Comparison of ENCODE assay signal across 17 mouse cellular contexts in the genomic region with DNA sequence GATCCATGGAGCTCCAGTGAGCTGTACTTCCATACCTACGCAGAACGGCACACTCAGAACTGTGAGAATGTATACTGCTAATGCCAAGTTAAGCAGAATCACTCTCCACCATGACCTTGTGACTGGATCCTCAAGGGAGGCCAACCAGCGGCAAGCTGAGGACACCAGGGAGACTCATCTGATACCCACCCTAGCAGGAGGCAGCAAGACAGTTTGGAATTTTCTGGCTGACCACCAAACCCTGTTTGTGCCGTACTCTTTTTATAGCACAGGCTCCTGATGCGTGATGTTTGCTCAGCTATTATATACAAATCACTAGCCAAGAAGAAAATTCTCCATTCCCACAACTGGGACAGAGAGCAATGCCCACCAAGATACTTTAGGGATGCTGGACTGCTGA. TPM values are rescaled to one million over a fixed set of nuclear protein-coding genes. Genes with fewer than 3 reads are reported as not detected.
DNase-seq lines count a peak whose midpoint lies in the region; ATAC-seq lines count a peak whose summit lies in the region.
"Had no signal": no experiment of that assay in that cellular context is flagged by ENCODE, and none has a peak within 500 bp of the region (broad histone marks: within the 10 kb centered on the region; RNA-seq: fewer than 3 reads in every experiment).

No protein-coding gene starts in this region.

- no peaks in the 10 kb centered on the region for H3K27me3 ChIP-seq in heart, embryonic 10.5 days (ENCODE audit: insufficient read depth, poor library complexity, severe bottlenecking)
- H3K27me3 ChIP-seq in midbrain, embryonic 15.5 days (replicated peaks), result no peaks in the 10 kb centered on the region
- H3K27me3 ChIP-seq: embryonic facial prominence, embryonic 12.5 days; kidney, embryonic 15.5 days; stomach, embryonic 15.5 days had no signal

- H3K36me3 ChIP-seq in heart, embryonic 10.5 days, result no peaks in the 10 kb centered on the region
- H3K36me3 ChIP-seq in midbrain, embryonic 15.5 days (replicated peaks), result no peaks in the 10 kb centered on the region
- H3K36me3 ChIP-seq: embryonic facial prominence, embryonic 12.5 days; kidney, embryonic 15.5 days; stomach, embryonic 15.5 days had no signal

- no peak overlapping the region for H3K4me2 ChIP-seq in midbrain, embryonic 15.5 days
- H3K4me2 ChIP-seq: embryonic facial prominence, embryonic 12.5 days; kidney, embryonic 15.5 days; stomach, embryonic 15.5 days had no signal

- ATAC-seq in midbrain, embryonic 15.5 days (replicated peaks), result no peak
- ATAC-seq: hindbrain, embryonic 16.5 days had no signal

- H3K9ac ChIP-seq in midbrain, embryonic 15.5 days, result no peak overlapping the region
- H3K9ac ChIP-seq: embryonic facial prominence, embryonic 12.5 days; kidney, embryonic 15.5 days; stomach, embryonic 15.5 days had no signal

- peak overlapping the region; percentile 45 for H3K27ac ChIP-seq in brown adipose tissue, adult 24 weeks (replicated peaks; ENCODE audit: low read depth, low read length)
- peak overlapping the region; percentile 85; the same call in 1 of the 2 replicates for H3K27ac ChIP-seq in heart, embryonic 10.5 days
- no peak overlapping the region for H3K27ac ChIP-seq in midbrain, embryonic 15.5 days
- H3K27ac ChIP-seq: embryonic facial prominence, embryonic 12.5 days; stomach, embryonic 15.5 days had no signal

- WGBS in heart, embryonic 10.5 days, result 65% methylated on average over 5 of the region's 5 CpGs
- WGBS in midbrain, embryonic 15.5 days, result 89% methylated on average over 5 of the region's 5 CpGs

- no peaks in the 10 kb centered on the region for H3K9me3 ChIP-seq in heart, embryonic 10.5 days
- H3K9me3 ChIP-seq in midbrain, embryonic 15.5 days, result no peaks in the 10 kb centered on the region
- H3K9me3 ChIP-seq: embryonic facial prominence, embryonic 12.5 days; kidney, embryonic 15.5 days; stomach, embryonic 15.5 days had no signal

- peaks cover 11% of the 10 kb centered on the region; the same call in 1 of the 2 replicates for H3K4me1 ChIP-seq in brown adipose tissue, adult 24 weeks (ENCODE audit: control insufficient read depth, insufficient read depth, insufficient read length, low read length)
- peaks cover 65% of the 10 kb centered on the region for H3K4me1 ChIP-seq in heart, embryonic 10.5 days
- H3K4me1 ChIP-seq in midbrain, embryonic 15.5 days, result no peaks in the 10 kb centered on the region

- DNase-seq in heart, adult 11 months, result peak; percentile 96
- no peak for DNase-seq in heart, postnatal 25 days (ENCODE audit: low spot score)
- no peak for DNase-seq in heart, embryonic 10.5 days (ENCODE audit: low spot score)
- peak; percentile 65 for DNase-seq in heart, postnatal 4 days
- DNase-seq in thymus, adult 18-20 months, result no peak
- no peak for DNase-seq in thymus, postnatal 4 days
- DNase-seq: cerebellum, adult 11 months; cerebellum, postnatal 36 days; liver had no signal

- intact Hi-C loops in heart, postnatal 25 days (cut with DNase I), result loop anchor here (5.0 kb wide), 1 partner anchor 40 kb away; no protein-coding TSS in a partner anchor

- no peak overlapping the region for H3K4me3 ChIP-seq in brown adipose tissue, adult 24 weeks (ENCODE audit: insufficient read depth, low read depth, low read length)
- H3K4me3 ChIP-seq in heart, embryonic 10.5 days, result no peak overlapping the region
- no peak overlapping the region for H3K4me3 ChIP-seq in midbrain, embryonic 15.5 days
- H3K4me3 ChIP-seq: embryonic facial prominence, embryonic 12.5 days; kidney, embryonic 15.5 days; stomach, embryonic 15.5 days had no signal

RNA-seq across cellular contexts. Expression of gene Pdzrn3, which starts 50.0 kb away (rescaled TPM):
- total RNA-seq in heart, postnatal 25 days (2021), result 10 to 100 TPM; 28.6 to 35.5 TPM
- 7.8 and 8.0 TPM in 2 replicates for polyA plus RNA-seq in brown adipose tissue, adult 24 weeks (2012; ENCODE audit: insufficient read depth, insufficient read length, missing spikeins)
- polyA plus RNA-seq in heart, embryonic 10.5 days (2016; fragmentation: Nextera tagmentation; extraction: Ambion mirVana), result 8.9 and 9.0 TPM in 2 replicates
- total RNA-seq in heart, postnatal 4 days (2021), result 10 to 100 TPM; 62.6 to 68.3 TPM
- 20.2 and 22.4 TPM in 2 replicates for polyA plus RNA-seq in midbrain, embryonic 15.5 days (2015; fragmentation: Nextera tagmentation; extraction: Ambion mirVana)
- total RNA-seq: megakaryocyte-erythroid progenitor cell, adult 5-6 weeks; neutrophil, adult 5-6 weeks had no signal

Comparison
In these comparisons a context has a peak if more than half of its experiments do, and no peak if none do; other contexts are left out.
1. DNase-seq: peak in heart, adult 11 months (single experiment) and heart, postnatal 4 days (single experiment); none in heart, postnatal 25 days (single experiment), heart, embryonic 10.5 days (single experiment), thymus, adult 18-20 months (0 of 2) and thymus, postnatal 4 days (single experiment).